Mouse (Mus musculus) left cerebral cortex, postnatal 14 days (tissue): ENCODE results near the gene Cdh12. TPM values are rescaled to one million over a fixed set of nuclear protein-coding genes. Genes with fewer than 3 reads are reported as not detected.
"Not testable (repeated sequence)": the region's sequence is repeated elsewhere in the genome, so short reads cannot be mapped to it uniquely, and the experiment has no call there.

Experiments used
- DNase-seq, 2 experiments: peaks; one replicate each; pipeline ENCODE4 v3.0.0; 2021 to 2022; ENCODE audit warnings: low spot score in 2 of 2, mixed read lengths in 1 of 2
- intact Hi-C: fragments of 180-260 bp; cut with DNase I; formaldehyde crosslinking; loops from one replicate; pipeline ENCODE4 v1.15.1; 2025
- total RNA-seq, 2 experiments: library from RNA; stranded (reverse); gene quantifications; 2 replicates each; pipeline ENCODE4 v1.2.3; 2021

Gene Cdh12
- total RNA-seq, 2 experiments from 2014 or later = 44.6 to 50.6 TPM

GRCm38 (mm10) chr15:20669507-20669906 lies 220.4 kb downstream of the Cdh12 start:
- DNase-seq, intact Hi-C loops: not testable (repeated sequence)

GRCm38 (mm10) chr15:20682719-20683118 lies 233.7 kb downstream of the Cdh12 start:
- no peak for DNase-seq
- intact Hi-C loops = no loop called here

GRCm38 (mm10) chr15:20684200-20684599 lies 235.1 kb downstream of the Cdh12 start:
- no peak for DNase-seq
- intact Hi-C loops = no loop called here

- intact Hi-C loops = no loop called here
- DNase-seq = no peak
These were observed 247.2 kb downstream of the Cdh12 start for GRCm38 (mm10) chr15:20696229-20696628.

GRCm38 (mm10) chr15:20711859-20712258 lies 262.8 kb downstream of the Cdh12 start:
- DNase-seq = peak in 1 of 2 experiments; percentile 10
- intact Hi-C loops = no loop called here

GRCm38 (mm10) chr15:20772289-20772688 lies 323.2 kb downstream of the Cdh12 start:
- intact Hi-C loops = no loop called here
- no peak for DNase-seq

- no peak for DNase-seq
- intact Hi-C loops = no loop called here
These were observed 324.4 kb downstream of the Cdh12 start for GRCm38 (mm10) chr15:20773423-20773822.

- intact Hi-C loops = no loop called here
- DNase-seq = no peak
These were observed 347.9 kb downstream of the Cdh12 start for GRCm38 (mm10) chr15:20796999-20797398.

GRCm38 (mm10) chr15:20798541-20798940 lies 349.5 kb downstream of the Cdh12 start:
- intact Hi-C loops = no loop called here
- DNase-seq = no peak

GRCm38 (mm10) chr15:20835887-20836286 lies 386.8 kb downstream of the Cdh12 start:
- intact Hi-C loops = no loop called here
- DNase-seq = no peak

GRCm38 (mm10) chr15:20836991-20837390 lies 387.9 kb downstream of the Cdh12 start:
- intact Hi-C loops = no loop called here
- DNase-seq = no peak

GRCm38 (mm10) chr15:20841479-20841878 lies 392.4 kb downstream of the Cdh12 start:
- intact Hi-C loops = no loop called here
- DNase-seq = peak in 1 of 2 experiments; percentile 9

GRCm38 (mm10) chr15:20863076-20863475 lies 414.0 kb downstream of the Cdh12 start:
- no peak for DNase-seq
- intact Hi-C loops = no loop called here

- DNase-seq = no peak
- intact Hi-C loops = no loop called here
These were observed 423.5 kb downstream of the Cdh12 start for GRCm38 (mm10) chr15:20872518-20872917.

GRCm38 (mm10) chr15:20876993-20877392 lies 427.9 kb downstream of the Cdh12 start:
- intact Hi-C loops = no loop called here
- DNase-seq = no peak

GRCm38 (mm10) chr15:20893471-20893870 lies 444.4 kb downstream of the Cdh12 start:
- DNase-seq = peak in 1 of 2 experiments; percentile 13
- intact Hi-C loops = no loop called here

- intact Hi-C loops = no loop called here
- no peak for DNase-seq
These were observed 453.5 kb downstream of the Cdh12 start for GRCm38 (mm10) chr15:20902568-20902967.

- intact Hi-C loops = no loop called here
- DNase-seq = no peak
These were observed 479.2 kb downstream of the Cdh12 start for GRCm38 (mm10) chr15:20928221-20928620.

GRCm38 (mm10) chr15:20944000-20944399 lies 494.9 kb downstream of the Cdh12 start:
- intact Hi-C loops = no loop called here
- no peak for DNase-seq

- intact Hi-C loops = no loop called here
- no peak for DNase-seq
These were observed 518.4 kb downstream of the Cdh12 start for GRCm38 (mm10) chr15:20967463-20967862.

GRCm38 (mm10) chr15:20971041-20971440 lies 522.0 kb downstream of the Cdh12 start:
- peak in 1 of 2 experiments; percentile 5 for DNase-seq
- intact Hi-C loops = no loop called here

GRCm38 (mm10) chr15:21000541-21000940 lies 551.5 kb downstream of the Cdh12 start:
- intact Hi-C loops = no loop called here
- DNase-seq = no peak
